Mouse (Mus musculus) forebrain, embryonic 16.5 days (tissue): ENCODE measurements around the gene Relt. TPM values are rescaled to one million over a fixed set of nuclear protein-coding genes. Genes with fewer than 3 reads are reported as not detected.
A peak's percentile ranks its signal among the peaks of the same experiment; 100 is the strongest.

Source experiments
- ATAC-seq: fragments of 200-750 bp; cut with Nextera tagmentation; 2 replicates; pipeline ENCODE4 v1.8.0; 2017; ENCODE audit warnings: mild to moderate bottlenecking, moderate library complexity
- H3K27ac ChIP-seq: fragments of 300-500 bp; sonication (generic); 2 replicates; pipeline ENCODE4 v1.5.1; 2014; ENCODE audit warnings: low read length, control low read depth
- H3K27me3 ChIP-seq: fragments of 300-500 bp; sonication (generic); replicated peaks from 2 replicates; pipeline ENCODE4 v1.6.1; 2014; ENCODE audit warnings: low read length; ENCODE audit not compliant: control insufficient read depth, insufficient read depth
- H3K36me3 ChIP-seq: fragments of 300-500 bp; sonication (generic); 2 replicates; pipeline ENCODE4 v1.6.1; 2014; ENCODE audit not compliant: control insufficient read depth, insufficient read depth
- H3K4me1 ChIP-seq: fragments of 300-500 bp; sonication (generic); replicated peaks from 2 replicates; pipeline ENCODE4 v1.6.1; 2014; ENCODE audit warnings: low read length; ENCODE audit not compliant: control insufficient read depth, insufficient read depth
- H3K4me2 ChIP-seq: fragments of 300-500 bp; sonication (generic); 2 replicates; pipeline ENCODE4 v1.6.1; 2014; ENCODE audit warnings: mild to moderate bottlenecking, low read length, control low read depth
- H3K4me3 ChIP-seq: fragments of 300-500 bp; sonication (generic); replicated peaks from 2 replicates; pipeline ENCODE4 v1.5.1; 2014; ENCODE audit warnings: mild to moderate bottlenecking, low read length, control low read depth
- H3K9ac ChIP-seq: fragments of 300-500 bp; sonication (generic); replicated peaks from 2 replicates; pipeline ENCODE4 v1.6.1; 2014; ENCODE audit warnings: low read depth, low read length, control low read depth
- H3K9me3 ChIP-seq: fragments of 300-500 bp; sonication (generic); 2 replicates; pipeline ENCODE4 v1.6.1; 2016; ENCODE audit warnings: low read length; ENCODE audit not compliant: control insufficient read depth
- WGBS: fragments of 180-500 bp; shearing (Covaris S2); extraction: QIAGEN DNeasy Blood & Tissue Kit; methylation state at CpG from one replicate; pipeline ENCODE4 v1.1.7; 2014; 5-methylcytosine and 5-hydroxymethylcytosine counted together
- polyA plus RNA-seq: library from polyadenylated mRNA; unstranded; fragments of >200 nt; fragmentation: Nextera tagmentation; extraction: Ambion mirVana; gene quantifications from 2 replicates; pipeline ENCODE4 v1.2.1, GENCODE M21; 2015

Gene Relt
- polyA plus RNA-seq, 1 experiment from 2014 or later: 3.9 TPM

DNA sequence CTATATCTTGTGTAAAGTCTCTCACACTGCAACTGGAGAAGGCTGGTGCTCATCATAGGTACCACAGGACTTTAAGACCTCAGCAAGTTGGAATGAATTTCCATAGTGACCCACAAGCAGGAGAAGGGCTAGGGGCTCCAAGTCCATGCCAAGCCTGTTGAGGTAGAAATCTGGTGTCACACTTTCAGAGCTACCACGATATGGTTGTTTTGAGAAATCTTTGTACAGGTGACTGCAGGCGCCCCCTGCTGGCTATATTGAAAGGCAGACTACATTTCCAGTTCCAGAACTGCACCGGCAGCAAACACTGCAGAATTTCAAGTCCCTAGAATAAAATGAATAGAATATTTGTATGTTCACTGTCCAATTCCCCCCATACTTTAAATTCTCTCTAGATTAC lies 3.4 kb upstream of the Relt start:
- no peak for ATAC-seq
- no peaks in the 10 kb centered on the region for H3K36me3 ChIP-seq
- H3K9ac ChIP-seq: no peak overlapping the region
- H3K9me3 ChIP-seq: no peaks in the 10 kb centered on the region
- no peak overlapping the region for H3K4me2 ChIP-seq
- H3K27me3 ChIP-seq: no peaks in the 10 kb centered on the region
- WGBS: 6% methylated on average over 3 of the region's 3 CpGs
- H3K4me1 ChIP-seq: peaks cover 8% of the 10 kb centered on the region
- H3K27ac ChIP-seq: no peak overlapping the region
- H3K4me3 ChIP-seq: no peak overlapping the region

DNA sequence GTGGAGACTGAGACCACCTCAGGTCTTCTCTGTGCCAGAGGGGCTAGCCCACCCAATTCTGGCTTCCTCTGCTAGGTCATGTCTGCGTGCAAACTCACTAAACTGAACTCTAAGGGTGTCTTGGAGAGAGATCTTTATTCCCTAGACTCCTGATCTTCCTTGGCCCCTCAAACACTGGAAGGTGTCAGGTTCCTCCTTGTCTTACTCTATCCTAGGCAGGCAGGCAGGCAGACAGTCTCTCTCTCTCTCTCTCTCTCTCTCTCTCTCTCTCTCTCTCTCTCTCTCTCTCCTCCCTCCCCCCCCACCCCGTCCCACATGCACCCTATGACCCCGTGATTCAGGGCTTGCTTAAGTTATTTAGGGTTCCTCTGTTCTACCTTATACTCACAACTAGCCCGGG lies 893 bp downstream of the Relt start:
- WGBS: 3% methylated on average over 4 of the region's 4 CpGs
- H3K9ac ChIP-seq: peak overlapping the region; percentile 73
- H3K4me3 ChIP-seq: peak overlapping the region; percentile 63
- H3K27me3 ChIP-seq: no peaks in the 10 kb centered on the region
- ATAC-seq: peak; percentile 9
- H3K27ac ChIP-seq: no peak overlapping the region
- H3K9me3 ChIP-seq: no peaks in the 10 kb centered on the region
- peak overlapping the region; percentile 96 for H3K4me2 ChIP-seq
- no peaks in the 10 kb centered on the region for H3K36me3 ChIP-seq
- peaks cover 8% of the 10 kb centered on the region for H3K4me1 ChIP-seq

DNA sequence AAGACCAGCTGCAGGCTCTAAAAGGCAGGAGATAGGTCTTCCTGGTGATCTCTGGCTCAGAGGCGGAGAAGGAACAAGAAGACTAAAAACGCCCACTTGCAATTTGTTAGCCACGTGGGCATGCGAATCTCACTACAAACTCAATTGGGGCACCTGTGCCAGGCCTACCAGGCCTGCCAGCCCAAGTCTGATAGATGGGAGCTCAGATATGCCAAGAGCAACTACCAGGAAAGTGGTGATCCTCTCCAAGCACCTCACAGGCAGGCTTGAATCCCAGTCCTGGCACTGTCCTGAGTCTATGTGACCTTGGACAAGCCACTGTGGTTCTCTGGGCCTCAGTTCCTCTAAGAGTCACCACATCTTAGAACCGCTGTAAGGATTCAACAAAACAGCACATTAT lies 2.0 kb downstream of the Relt start:
- no peaks in the 10 kb centered on the region for H3K9me3 ChIP-seq
- ATAC-seq: no peak

DNA sequence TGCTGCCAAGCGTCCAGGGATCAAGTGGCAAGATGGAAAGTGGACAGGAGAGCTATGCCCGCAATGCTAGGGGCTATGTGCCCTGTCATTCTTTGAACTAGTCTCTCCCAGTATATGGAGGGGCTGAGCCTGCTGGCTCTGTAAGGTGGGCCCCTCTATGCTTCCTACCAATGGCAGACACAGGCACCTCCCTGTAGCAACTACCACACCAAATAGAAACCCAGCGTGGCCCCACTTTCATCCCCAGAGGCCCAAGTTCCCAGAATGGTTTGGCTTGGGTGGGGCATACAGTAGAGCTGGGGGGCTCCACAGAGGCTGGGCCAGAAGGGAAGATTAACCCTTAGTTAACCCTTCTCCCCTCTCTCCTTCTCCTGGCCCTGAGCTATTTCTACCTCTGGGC lies 2.8 kb downstream of the Relt start:
- H3K27me3 ChIP-seq: no peaks in the 10 kb centered on the region
- no peaks in the 10 kb centered on the region for H3K36me3 ChIP-seq
- no peak for ATAC-seq
- no peak overlapping the region for H3K27ac ChIP-seq
- H3K4me2 ChIP-seq: no peak overlapping the region
- no peaks in the 10 kb centered on the region for H3K9me3 ChIP-seq
- 65% methylated on average over 3 of the region's 3 CpGs for WGBS
- no peak overlapping the region for H3K4me3 ChIP-seq
- H3K4me1 ChIP-seq: peaks cover 9% of the 10 kb centered on the region
- H3K9ac ChIP-seq: no peak overlapping the region

More for the DNA sequence above, 2.0 kb downstream of the Relt start:
- Histone ChIP-seq H3K27me3 (no peaks in the 10 kb centered on the region), H3K4me3 (no peak overlapping the region), H3K9ac (no peak overlapping the region), H3K4me2 (no peak overlapping the region), H3K4me1 (peaks cover 8% of the 10 kb centered on the region), H3K36me3 (no peaks in the 10 kb centered on the region), H3K27ac (no peak overlapping the region)
- WGBS: 86% methylated on average over 5 of the region's 5 CpGs

DNA sequence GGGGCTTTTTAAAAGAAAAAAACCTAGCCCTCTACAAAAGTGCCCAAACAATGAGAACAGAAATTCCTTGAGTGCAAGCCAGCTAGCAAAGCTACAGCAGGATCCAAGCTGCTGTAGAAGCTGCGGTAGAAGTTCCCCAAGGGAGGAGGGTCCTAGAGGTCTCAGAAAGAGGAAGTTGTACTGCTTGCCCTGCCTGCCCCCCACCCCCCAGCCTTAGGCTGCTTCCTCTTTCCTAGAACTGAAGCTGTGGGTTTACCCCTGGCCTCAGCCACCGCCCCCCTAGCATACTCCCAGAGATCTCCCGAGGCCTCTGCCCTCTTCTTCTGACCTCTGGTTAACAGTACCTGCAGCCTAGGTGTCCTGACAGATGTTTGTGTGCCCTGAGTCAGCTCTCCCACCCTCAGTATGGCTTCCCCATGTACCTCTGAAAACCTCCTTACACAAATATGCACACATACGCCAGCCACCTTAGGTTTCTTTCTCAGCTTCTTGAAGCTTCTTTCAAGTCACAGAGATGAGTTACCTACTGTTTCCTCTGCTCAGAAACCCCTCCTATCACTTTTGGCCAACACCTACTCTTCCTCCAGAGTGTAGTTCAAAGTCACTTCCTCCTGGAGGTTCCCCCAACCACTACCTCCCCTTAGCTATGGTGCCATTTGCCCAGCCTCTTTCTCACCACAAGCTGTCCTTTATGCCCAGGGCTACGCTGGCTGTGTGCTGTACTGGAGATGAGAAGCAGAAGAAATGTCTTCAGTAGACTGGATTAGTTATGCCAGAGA lies 7.3 kb downstream of the Relt start:
- 61% methylated on average over 5 of the region's 5 CpGs for WGBS
- Histone ChIP-seq H3K9me3 (no peaks in the 10 kb centered on the region), H3K9ac (no peak overlapping the region), H3K4me3 (no peak overlapping the region), H3K4me2 (no peak overlapping the region), H3K27me3 (no peaks in the 10 kb centered on the region), H3K4me1 (peaks cover 30% of the 10 kb centered on the region), H3K36me3 (no peaks in the 10 kb centered on the region), H3K27ac (no peak overlapping the region)
- no peak for ATAC-seq

DNA sequence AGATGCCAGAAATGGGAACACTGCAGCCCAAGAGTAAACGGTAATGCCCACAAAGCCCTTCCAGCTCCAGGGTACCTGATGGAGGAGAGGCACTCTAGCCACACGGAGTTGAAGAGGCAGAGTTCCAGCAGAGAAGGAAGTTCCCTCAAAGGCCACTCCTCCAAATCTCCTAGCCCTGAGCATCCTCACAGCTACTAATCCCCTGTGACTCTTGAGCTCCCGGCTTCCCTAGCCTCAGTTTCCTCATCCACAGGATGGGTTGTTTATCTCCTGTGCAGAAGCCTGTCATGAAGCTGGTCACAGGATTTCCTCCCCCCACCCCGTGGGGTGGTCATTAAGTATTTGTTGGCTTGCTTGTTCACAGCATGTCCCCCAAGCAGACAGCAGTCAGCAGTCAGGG lies 7.9 kb downstream of the Relt start:
- Histone ChIP-seq H3K4me2 (no peak overlapping the region), H3K36me3 (no peaks in the 10 kb centered on the region), H3K27me3 (no peaks in the 10 kb centered on the region), H3K9me3 (no peaks in the 10 kb centered on the region), H3K4me1 (peaks cover 30% of the 10 kb centered on the region), H3K27ac (no peak overlapping the region), H3K9ac (no peak overlapping the region), H3K4me3 (no peak overlapping the region)
- WGBS: 29% methylated on average over 4 of the region's 4 CpGs
- no peak for ATAC-seq

DNA sequence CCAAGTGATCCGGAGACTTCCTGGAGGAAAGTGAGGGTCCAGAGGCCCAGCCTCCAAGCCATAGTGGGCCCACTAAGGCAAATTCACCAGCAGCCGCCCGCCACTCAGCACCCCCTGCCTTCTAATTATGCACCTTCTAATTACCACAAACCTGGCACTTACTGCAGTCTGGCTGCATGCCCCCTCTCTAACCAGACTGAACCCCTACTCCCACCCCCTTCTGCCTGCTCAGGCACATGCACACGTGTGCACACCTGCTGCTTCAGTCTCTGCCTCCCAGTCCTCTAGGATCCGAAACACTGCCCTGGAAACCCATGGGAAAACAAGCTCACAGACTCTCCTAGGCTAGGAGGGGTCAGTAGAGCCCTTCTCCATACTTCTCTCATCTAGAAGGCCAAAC lies 8.4 kb downstream of the Relt start:
- H3K4me3 ChIP-seq: no peak overlapping the region
- 47% methylated on average over 5 of the region's 5 CpGs for WGBS
- peak; percentile 71 for ATAC-seq

DNA sequence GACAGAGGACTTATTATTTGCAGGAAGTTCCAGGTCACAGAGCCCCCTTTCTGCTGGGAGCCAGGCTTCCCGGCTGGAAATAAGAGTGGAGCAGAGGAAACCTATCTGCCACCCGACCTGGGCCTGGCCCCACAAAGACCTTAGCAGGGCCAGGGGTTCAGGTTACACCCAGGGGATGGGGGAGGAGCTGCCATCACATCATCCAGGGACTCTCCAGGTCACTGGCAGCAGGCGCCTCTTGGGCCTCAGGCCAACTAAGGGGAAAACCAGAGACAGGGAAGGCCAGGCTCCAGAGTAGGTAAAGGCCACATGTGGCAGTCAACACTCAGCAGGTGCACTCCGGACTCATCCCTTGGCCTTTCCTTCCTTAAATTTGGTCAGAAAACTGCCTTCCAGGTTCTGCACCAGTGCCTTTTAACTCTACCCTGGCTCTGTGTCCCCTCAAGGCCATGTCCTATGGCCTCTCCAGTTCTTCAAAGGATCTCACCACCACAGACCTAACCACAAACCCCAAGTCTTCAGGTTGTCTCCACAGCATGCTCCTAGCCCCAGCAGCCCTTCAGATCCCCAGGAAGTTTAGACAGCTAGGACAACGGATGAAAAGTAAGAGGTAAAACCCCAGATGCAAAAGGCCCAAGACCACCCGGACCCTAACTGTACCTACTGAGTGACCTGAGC lies 9.0 kb downstream of the Relt start:
- Histone ChIP-seq H3K36me3 (no peaks in the 10 kb centered on the region), H3K4me3 (no peak overlapping the region), H3K9me3 (no peaks in the 10 kb centered on the region), H3K27me3 (no peaks in the 10 kb centered on the region), H3K4me1 (peaks cover 30% of the 10 kb centered on the region), H3K4me2 (no peak overlapping the region), H3K27ac (no peak overlapping the region), H3K9ac (no peak overlapping the region)
- ATAC-seq: no peak
- 51% methylated on average over 6 of the region's 6 CpGs for WGBS

More for the DNA sequence above, 8.4 kb downstream of the Relt start:
- no peaks in the 10 kb centered on the region for H3K36me3 ChIP-seq
- no peak overlapping the region for H3K4me2 ChIP-seq
- no peak overlapping the region for H3K9ac ChIP-seq
- peaks cover 30% of the 10 kb centered on the region for H3K4me1 ChIP-seq
- H3K27ac ChIP-seq: no peak overlapping the region
- H3K27me3 ChIP-seq: no peaks in the 10 kb centered on the region
- H3K9me3 ChIP-seq: no peaks in the 10 kb centered on the region

DNA sequence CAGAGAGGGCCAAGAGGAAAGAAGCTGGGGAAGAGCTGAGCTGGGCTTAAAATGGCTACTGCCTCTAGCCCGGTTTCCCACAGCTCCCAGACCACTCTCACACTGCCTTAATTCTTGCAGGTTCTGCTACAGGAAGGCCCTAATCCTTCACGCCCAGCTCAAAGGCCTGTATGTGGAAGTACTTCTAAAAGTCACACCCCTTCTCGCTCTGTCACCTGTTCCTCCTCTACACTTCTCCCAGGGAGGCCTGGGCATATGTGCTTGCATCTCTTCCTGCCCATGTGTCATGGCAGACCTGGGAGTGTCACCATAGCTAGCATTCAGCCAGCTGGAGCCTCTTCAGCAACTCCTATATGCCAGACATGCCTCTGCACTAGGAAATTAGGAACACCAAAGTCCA lies 9.8 kb downstream of the Relt start:
- 89% methylated on average over 3 of the region's 3 CpGs for WGBS
- no peak for ATAC-seq

More for the DNA sequence above, 9.8 kb downstream of the Relt start:
- Histone ChIP-seq H3K27ac (no peak overlapping the region), H3K4me2 (no peak overlapping the region), H3K27me3 (no peaks in the 10 kb centered on the region), H3K36me3 (no peaks in the 10 kb centered on the region), H3K9me3 (no peaks in the 10 kb centered on the region), H3K4me1 (peaks cover 30% of the 10 kb centered on the region), H3K4me3 (no peak overlapping the region), H3K9ac (no peak overlapping the region)
